Mouse (Mus musculus) brown adipose tissue, adult 24 weeks (tissue): Measurements from ENCODE around the gene Wfdc2. TPM values are rescaled to one million over a fixed set of nuclear protein-coding genes. Genes with fewer than 3 reads are reported as not detected.

ENCODE experiments used
- polyA plus RNA-seq: library from polyadenylated mRNA; stranded (reverse); fragments of >200 nt; gene quantifications from 2 replicates; pipeline ENCODE4 v1.2.4, GENCODE M21; 2012; ENCODE audit not compliant: missing spikeins, insufficient read depth, insufficient read length

The Wfdc2 gene
- polyA plus RNA-seq, 1 experiment, result not detected

Other genes with a start within 250 kb of the Wfdc2 start
- not detected in 2 replicates for gene Svs6, start 245.7 kb upstream of the Wfdc2 start, polyA plus RNA-seq
- gene Svs5, start 229.7 kb upstream of the Wfdc2 start, polyA plus RNA-seq, result not detected in 2 replicates
- 2.6 TPM in 1 of 2 replicates, not detected in the other for gene Slpi, start 173.3 kb upstream of the Wfdc2 start, polyA plus RNA-seq
- gene Rbpjl, start 159.3 kb upstream of the Wfdc2 start, polyA plus RNA-seq, result not detected in 2 replicates
- 0.52 TPM in 1 of 2 replicates, not detected in the other for gene Matn4, start 157.3 kb upstream of the Wfdc2 start, polyA plus RNA-seq
- gene Sdc4, start 118.5 kb upstream of the Wfdc2 start, polyA plus RNA-seq, result 34.7 and 37.6 TPM in 2 replicates
- 24.4 and 27.2 TPM in 2 replicates for gene Sys1, start 105.4 kb upstream of the Wfdc2 start, polyA plus RNA-seq
- 2.4 TPM in 1 of 2 replicates, not detected in the other for gene Gm20458, start 101.4 kb upstream of the Wfdc2 start, polyA plus RNA-seq
- gene Trp53tg5, start 88.7 kb upstream of the Wfdc2 start, polyA plus RNA-seq, result not detected in 2 replicates
- gene Dbndd2, start 76.3 kb upstream of the Wfdc2 start, polyA plus RNA-seq, result 23.0 and 26.8 TPM in 2 replicates
- gene Pigt, start 64.9 kb upstream of the Wfdc2 start, polyA plus RNA-seq, result 15.7 and 21.6 TPM in 2 replicates
- not detected in 2 replicates for gene Spint3, start 11.0 kb downstream of the Wfdc2 start, polyA plus RNA-seq
- not detected in 2 replicates for gene Wfdc6a, start 23.0 kb downstream of the Wfdc2 start, polyA plus RNA-seq
- not detected in 2 replicates for gene Eppin, start 31.2 kb downstream of the Wfdc2 start, polyA plus RNA-seq
- not detected in 2 replicates for gene Wfdc6b, start 51.1 kb downstream of the Wfdc2 start, polyA plus RNA-seq
- gene Wfdc8, start 51.2 kb downstream of the Wfdc2 start, polyA plus RNA-seq, result not detected in 2 replicates
- gene Wfdc16, start 76.4 kb downstream of the Wfdc2 start, polyA plus RNA-seq, result not detected in 2 replicates
- not detected in 2 replicates for gene Wfdc10, start 93.6 kb downstream of the Wfdc2 start, polyA plus RNA-seq
- not detected in 2 replicates for gene Wfdc9, start 94.2 kb downstream of the Wfdc2 start, polyA plus RNA-seq
- not detected in 2 replicates for gene Wfdc11, start 111.7 kb downstream of the Wfdc2 start, polyA plus RNA-seq
- gene Wfdc13, start 122.7 kb downstream of the Wfdc2 start, polyA plus RNA-seq, result not detected in 2 replicates
- gene Spint4, start 136.1 kb downstream of the Wfdc2 start, polyA plus RNA-seq, result not detected in 2 replicates
- not detected in 2 replicates for gene Spint5, start 152.9 kb downstream of the Wfdc2 start, polyA plus RNA-seq
- gene Wfdc3, start 183.5 kb downstream of the Wfdc2 start, polyA plus RNA-seq, result not detected in 2 replicates
- gene Dnttip1, start 183.6 kb downstream of the Wfdc2 start, polyA plus RNA-seq, result 12.7 and 16.6 TPM in 2 replicates
- gene Ube2c, start 207.5 kb downstream of the Wfdc2 start, polyA plus RNA-seq, result 1.4 and 3.8 TPM in 2 replicates
- gene Tnnc2, start 217.6 kb downstream of the Wfdc2 start, polyA plus RNA-seq, result 204 and 410 TPM in 2 replicates
- gene Snx21, start 223.4 kb downstream of the Wfdc2 start, polyA plus RNA-seq, result 28.2 and 36.8 TPM in 2 replicates
- gene Acot8, start 242.5 kb downstream of the Wfdc2 start, polyA plus RNA-seq, result 15.5 and 16.3 TPM in 2 replicates
- gene Zswim3, start 242.7 kb downstream of the Wfdc2 start, polyA plus RNA-seq, result 1.5 and 3.6 TPM in 2 replicates